Comparison of ENCODE assay signal across 34 mouse cellular contexts in the genomic region with DNA sequence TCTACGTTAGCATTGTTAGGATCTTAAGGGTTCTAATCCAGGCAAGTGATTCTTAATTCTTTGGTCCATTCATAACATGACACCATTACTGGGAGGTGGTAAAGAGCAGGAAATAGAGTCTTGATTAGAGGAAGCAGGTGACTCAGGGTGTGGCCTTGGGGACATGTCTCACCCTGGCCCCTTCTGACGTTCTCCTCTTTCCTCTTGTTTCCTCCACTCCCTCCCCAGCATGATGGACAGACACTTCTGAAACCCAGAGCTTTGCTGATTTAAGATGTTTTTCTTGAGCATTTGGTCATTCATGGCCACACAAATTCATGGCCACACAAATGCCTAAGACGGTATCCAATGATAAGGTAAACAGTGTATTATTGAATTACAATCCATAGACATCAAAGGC. TPM values are rescaled to one million over a fixed set of nuclear protein-coding genes. Genes with fewer than 3 reads are reported as not detected.
A peak's percentile ranks its signal among the peaks of the same experiment; 100 is the strongest.
DNase-seq lines count a peak whose midpoint lies in the region; ATAC-seq lines count a peak whose summit lies in the region.
"Had no signal": no experiment of that assay in that cellular context is flagged by ENCODE, and none has a peak within 500 bp of the region (broad histone marks: within the 10 kb centered on the region; RNA-seq: fewer than 3 reads in every experiment).

No protein-coding gene starts in this region.

- no peaks in the 10 kb centered on the region for H3K4me1 ChIP-seq in midbrain, embryonic 11.5 days (ENCODE audit: control insufficient read depth, insufficient read depth, low read length)
- no peaks in the 10 kb centered on the region for H3K4me1 ChIP-seq in midbrain, embryonic 13.5 days (replicated peaks)
- H3K4me1 ChIP-seq: embryonic facial prominence, embryonic 13.5 days; forebrain, embryonic 12.5 days; limb, embryonic 10.5 days; lung, embryonic 15.5 days; midbrain, embryonic 10.5 days; neural tube, embryonic 12.5 days had no signal

- no peaks in the 10 kb centered on the region for H3K27me3 ChIP-seq in midbrain, embryonic 11.5 days (ENCODE audit: control insufficient read depth, insufficient read depth, low read length)
- no peaks in the 10 kb centered on the region for H3K27me3 ChIP-seq in midbrain, embryonic 13.5 days
- H3K27me3 ChIP-seq: embryonic facial prominence, embryonic 13.5 days; liver, embryonic 15.5 days; lung, embryonic 15.5 days; neural tube, embryonic 12.5 days had no signal

- 89% methylated on average over 3 of the region's 3 CpGs for WGBS in midbrain, embryonic 11.5 days
- WGBS in midbrain, embryonic 13.5 days: 83% methylated on average over 3 of the region's 3 CpGs

- no peak overlapping the region for H3K4me3 ChIP-seq in midbrain, embryonic 11.5 days (ENCODE audit: low read depth, low read length)
- no peak overlapping the region for H3K4me3 ChIP-seq in midbrain, embryonic 13.5 days (replicated peaks)
- H3K4me3 ChIP-seq: embryonic facial prominence, embryonic 13.5 days; erythroblast, embryonic 14.5 days; forebrain, embryonic 12.5 days; limb, embryonic 10.5 days; liver, embryonic 15.5 days; lung, embryonic 15.5 days; midbrain, embryonic 10.5 days; neural tube, embryonic 12.5 days had no signal

- H3K36me3 ChIP-seq in midbrain, embryonic 11.5 days (ENCODE audit: control insufficient read depth, insufficient read depth, low read length): no peaks in the 10 kb centered on the region
- H3K36me3 ChIP-seq in midbrain, embryonic 13.5 days: no peaks in the 10 kb centered on the region
- H3K36me3 ChIP-seq: embryonic facial prominence, embryonic 13.5 days; forebrain, embryonic 12.5 days; limb, embryonic 10.5 days; liver, embryonic 15.5 days; lung, embryonic 15.5 days; midbrain, embryonic 10.5 days; neural tube, embryonic 12.5 days had no signal

- H3K9me3 ChIP-seq in midbrain, embryonic 11.5 days (ENCODE audit: control insufficient read depth, low read length): no peaks in the 10 kb centered on the region
- H3K9me3 ChIP-seq in midbrain, embryonic 13.5 days: no peaks in the 10 kb centered on the region
- H3K9me3 ChIP-seq: embryonic facial prominence, embryonic 13.5 days; forebrain, embryonic 12.5 days; liver, embryonic 15.5 days; lung, embryonic 15.5 days; midbrain, embryonic 10.5 days; neural tube, embryonic 12.5 days had no signal

- H3K27ac ChIP-seq in midbrain, embryonic 11.5 days (ENCODE audit: low read depth, low read length): no peak overlapping the region
- H3K27ac ChIP-seq in midbrain, embryonic 13.5 days: no peak overlapping the region
- H3K27ac ChIP-seq: embryonic facial prominence, embryonic 13.5 days; forebrain, embryonic 12.5 days; limb, embryonic 10.5 days; liver, embryonic 15.5 days; lung, embryonic 15.5 days; midbrain, embryonic 10.5 days; neural tube, embryonic 12.5 days had no signal

- peak; percentile 53 for DNase-seq in midbrain, embryonic 11.5 days (ENCODE audit: low spot score, missing footprints)
- no peak for DNase-seq in embryo, embryonic 10.5 days (ENCODE audit: low spot score)
- DNase-seq in urinary bladder, postnatal 36 days (ENCODE audit: low spot score in 2 of 2): no peak
- DNase-seq in ovary, adult 18-20 months (ENCODE audit: low spot score): no peak
- DNase-seq in spleen, postnatal 4 days (ENCODE audit: low spot score in 2 of 2): no peak
- DNase-seq: adrenal gland, postnatal 36 days; cerebellum, adult 11-12 months; cerebellum, postnatal 14 days; embryo, embryonic 11 days; kidney, adult 8-10 months; kidney, postnatal 10 days; liver; lung, postnatal 4 days had no signal

- H3K4me2 ChIP-seq in midbrain, embryonic 11.5 days: no peak overlapping the region
- H3K4me2 ChIP-seq in midbrain, embryonic 13.5 days (replicated peaks): no peak overlapping the region
- H3K4me2 ChIP-seq: embryonic facial prominence, embryonic 13.5 days; forebrain, embryonic 12.5 days; heart, embryonic 11.5 days; liver, embryonic 15.5 days; lung, embryonic 15.5 days; neural tube, embryonic 12.5 days had no signal

- no peak overlapping the region for H3K9ac ChIP-seq in midbrain, embryonic 11.5 days (ENCODE audit: low read length)
- H3K9ac ChIP-seq in midbrain, embryonic 13.5 days (replicated peaks): no peak overlapping the region
- H3K9ac ChIP-seq: embryonic facial prominence, embryonic 13.5 days; forebrain, embryonic 12.5 days; liver, embryonic 15.5 days; lung, embryonic 15.5 days; neural tube, embryonic 12.5 days had no signal

- ATAC-seq in midbrain, embryonic 11.5 days (ENCODE audit: low FRiP score): no peak
- ATAC-seq in midbrain, embryonic 13.5 days: no peak
- peak; percentile 55 for ATAC-seq in granulocyte monocyte progenitor cell, adult 5-6 weeks (replicated peaks; ENCODE audit: poor library complexity, severe bottlenecking)
- ATAC-seq in monocyte, adult 5-6 weeks (replicated peaks; ENCODE audit: insufficient number of reproducible peaks, low FRiP score, low TSS enrichment, poor library complexity, severe bottlenecking): peak; percentile 59; the same call in 1 of the 2 replicates
- ATAC-seq: hindbrain, embryonic 16.5 days had no signal

RNA-seq across cellular contexts. Expression of a gene that starts 15.5 kb away (rescaled TPM):
- polyA plus RNA-seq in midbrain, embryonic 11.5 days (2014; fragmentation: Nextera tagmentation; extraction: Ambion mirVana): 2.4 TPM in 2 replicates
- polyA plus RNA-seq in midbrain, embryonic 13.5 days (2015; fragmentation: Nextera tagmentation; extraction: Ambion mirVana): 13.8 and 14.5 TPM in 2 replicates
- total RNA-seq in granulocyte monocyte progenitor cell, adult 5-6 weeks (2014; fragmentation: Nextera tagmentation): 46.5 and 63.5 TPM in 2 replicates
- 39.4 and 53.9 TPM in 2 replicates for total RNA-seq in granulocyte monocyte progenitor cell, adult 5-6 weeks (2017)
- total RNA-seq in monocyte, adult 5-6 weeks (2017): 67.3 to 90.2 TPM (median 72.6 TPM) in 3 replicates

RNA-seq across cellular contexts. Expression of a gene that starts 41.3 kb away (rescaled TPM):
- 124 and 133 TPM in 2 replicates for polyA plus RNA-seq in midbrain, embryonic 11.5 days (2014; fragmentation: Nextera tagmentation; extraction: Ambion mirVana)
- 120 and 131 TPM in 2 replicates for polyA plus RNA-seq in midbrain, embryonic 13.5 days (2015; fragmentation: Nextera tagmentation; extraction: Ambion mirVana)
- 29.2 and 60.1 TPM in 2 replicates for total RNA-seq in granulocyte monocyte progenitor cell, adult 5-6 weeks (2014; fragmentation: Nextera tagmentation)
- 31.4 and 35.9 TPM in 2 replicates for total RNA-seq in granulocyte monocyte progenitor cell, adult 5-6 weeks (2017)
- 9.5 to 46.4 TPM (median 15.2 TPM) in 3 replicates for total RNA-seq in monocyte, adult 5-6 weeks (2017)

RNA-seq across cellular contexts. Expression of a gene that starts 42.5 kb away (rescaled TPM):
- not detected in 2 replicates for polyA plus RNA-seq in midbrain, embryonic 11.5 days (2014; fragmentation: Nextera tagmentation; extraction: Ambion mirVana)
- not detected in 2 replicates for polyA plus RNA-seq in midbrain, embryonic 13.5 days (2015; fragmentation: Nextera tagmentation; extraction: Ambion mirVana)
- total RNA-seq in granulocyte monocyte progenitor cell, adult 5-6 weeks (2014; fragmentation: Nextera tagmentation): not detected in 2 replicates
- total RNA-seq in granulocyte monocyte progenitor cell, adult 5-6 weeks (2017): not detected in 2 replicates
- total RNA-seq in monocyte, adult 5-6 weeks (2017): not detected in 3 replicates
- total RNA-seq: adrenal gland, postnatal 36 days; gastrocnemius, adult 8-10 months; hematopoietic stem cell, adult 5-6 weeks; layer of hippocampus, adult 18-20 months; layer of hippocampus, postnatal 14 days; left cerebral cortex, adult 8-10 months had no signal
- polyA plus RNA-seq: frontal cortex, adult 2 months; gonadal fat pad, adult 2 months; heart, embryonic 11.5 days; heart, postnatal 0 days; hindbrain, embryonic 16.5 days; limb, embryonic 10.5 days; liver, embryonic 15.5 days; lung, embryonic 15.5 days; midbrain, embryonic 10.5 days; neural tube, embryonic 12.5 days had no signal

RNA-seq across cellular contexts. Expression of a gene that starts 57.8 kb away (rescaled TPM):
- 118 and 123 TPM in 2 replicates for polyA plus RNA-seq in midbrain, embryonic 11.5 days (2014; fragmentation: Nextera tagmentation; extraction: Ambion mirVana)
- polyA plus RNA-seq in midbrain, embryonic 13.5 days (2015; fragmentation: Nextera tagmentation; extraction: Ambion mirVana): 112 and 116 TPM in 2 replicates
- 43.8 and 51.8 TPM in 2 replicates for total RNA-seq in granulocyte monocyte progenitor cell, adult 5-6 weeks (2014; fragmentation: Nextera tagmentation)
- 17.9 and 30.5 TPM in 2 replicates for total RNA-seq in granulocyte monocyte progenitor cell, adult 5-6 weeks (2017)
- 20.5 to 26.5 TPM (median 21.0 TPM) in 3 replicates for total RNA-seq in monocyte, adult 5-6 weeks (2017)

Comparison
In these comparisons a context has a peak if more than half of its experiments do, and no peak if none do; other contexts are left out.
1. ATAC-seq: peak in granulocyte monocyte progenitor cell, adult 5-6 weeks (single experiment) and monocyte, adult 5-6 weeks (single experiment); none in midbrain, embryonic 11.5 days (single experiment) and midbrain, embryonic 13.5 days (single experiment).